Mouse (Mus musculus): Measurements from ENCODE around the gene Napsa.

The Napsa gene

DNA sequence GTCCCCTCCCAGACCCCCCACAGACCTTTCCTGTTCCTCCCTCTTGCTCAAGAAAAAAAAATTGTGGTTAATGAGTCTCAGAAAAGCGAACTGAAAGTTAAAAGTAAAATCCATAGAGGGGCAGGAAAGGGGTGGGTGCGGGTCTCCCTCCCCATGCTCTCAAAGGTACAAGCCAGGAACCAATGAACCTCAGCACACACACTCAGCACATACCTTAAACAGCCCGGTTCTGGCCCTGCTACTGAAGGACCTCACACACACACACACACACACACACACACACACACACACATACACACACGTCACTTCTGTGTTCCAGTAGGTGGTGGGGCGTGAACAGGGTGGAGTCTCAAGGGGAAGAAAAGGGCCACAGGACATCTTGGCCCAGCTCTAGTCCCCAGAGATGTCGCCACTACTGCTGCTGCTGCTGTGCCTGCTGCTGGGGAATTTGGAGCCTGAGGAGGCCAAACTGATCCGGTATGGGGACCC lies at the start of gene Napsa:
Napsa (plus strand) TSS at position 168 of the 489 bp plus-strand sequence.
- DNase-seq (ENCODE audit: low spot score in 2 of 2), result peak; percentile 74 to 85

DNA sequence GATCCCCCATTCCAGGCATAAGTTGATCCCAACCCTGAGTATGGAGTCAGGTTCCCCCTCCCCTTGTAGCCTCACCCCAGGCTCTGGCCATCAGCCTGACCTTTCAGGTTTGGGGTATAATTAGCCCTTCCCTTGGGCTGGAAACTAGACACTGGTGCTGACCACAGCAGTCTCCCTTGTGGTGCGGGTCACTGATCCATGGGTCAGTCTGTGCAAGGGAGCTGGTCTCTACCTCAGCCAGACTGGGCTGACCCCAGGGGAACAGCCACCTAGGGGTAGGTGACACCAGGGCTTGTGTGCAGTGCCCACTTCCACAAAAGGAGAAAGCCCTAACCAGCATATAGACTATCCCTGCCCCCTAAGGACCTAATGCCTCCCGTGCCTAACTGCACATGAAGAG lies 49.1 kb upstream of the Napsa start:
- no peak for DNase-seq (ENCODE audit: low spot score in 2 of 2)

DNA sequence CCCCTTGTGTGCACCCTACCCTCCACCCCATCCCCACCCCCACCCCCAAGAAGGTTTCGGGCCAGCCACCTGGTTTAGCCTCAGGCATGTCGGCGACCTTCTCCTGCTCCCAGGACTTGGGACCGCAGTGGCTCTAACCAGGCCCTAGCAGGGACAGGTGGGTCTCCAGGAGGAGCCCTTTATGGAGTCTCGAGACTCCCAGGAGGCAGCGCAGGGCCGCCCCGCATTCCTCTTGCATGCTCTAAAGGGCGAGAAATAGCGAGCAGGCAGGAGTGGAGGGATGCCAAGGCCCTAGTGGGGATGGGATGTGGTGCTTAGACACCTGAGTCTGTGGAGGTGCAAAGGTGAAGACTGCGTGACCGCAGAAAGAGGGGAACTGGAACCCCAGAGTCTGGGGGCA lies 47.7 kb upstream of the Napsa start, which contains the start of gene Mybpc2:
Mybpc2 (minus strand) TSS at position 155 of the 400 bp plus-strand sequence.
- no peak for DNase-seq (ENCODE audit: low spot score in 2 of 2)

GRCm38 (mm10) chr7:44525126-44525832 lies 46.9 kb upstream of the Napsa start:
- no peak for DNase-seq (ENCODE audit: low spot score in 2 of 2)

GRCm38 (mm10) chr7:44526414-44527154 lies 45.6 kb upstream of the Napsa start:
- no peak for DNase-seq (ENCODE audit: low spot score in 2 of 2)

DNA sequence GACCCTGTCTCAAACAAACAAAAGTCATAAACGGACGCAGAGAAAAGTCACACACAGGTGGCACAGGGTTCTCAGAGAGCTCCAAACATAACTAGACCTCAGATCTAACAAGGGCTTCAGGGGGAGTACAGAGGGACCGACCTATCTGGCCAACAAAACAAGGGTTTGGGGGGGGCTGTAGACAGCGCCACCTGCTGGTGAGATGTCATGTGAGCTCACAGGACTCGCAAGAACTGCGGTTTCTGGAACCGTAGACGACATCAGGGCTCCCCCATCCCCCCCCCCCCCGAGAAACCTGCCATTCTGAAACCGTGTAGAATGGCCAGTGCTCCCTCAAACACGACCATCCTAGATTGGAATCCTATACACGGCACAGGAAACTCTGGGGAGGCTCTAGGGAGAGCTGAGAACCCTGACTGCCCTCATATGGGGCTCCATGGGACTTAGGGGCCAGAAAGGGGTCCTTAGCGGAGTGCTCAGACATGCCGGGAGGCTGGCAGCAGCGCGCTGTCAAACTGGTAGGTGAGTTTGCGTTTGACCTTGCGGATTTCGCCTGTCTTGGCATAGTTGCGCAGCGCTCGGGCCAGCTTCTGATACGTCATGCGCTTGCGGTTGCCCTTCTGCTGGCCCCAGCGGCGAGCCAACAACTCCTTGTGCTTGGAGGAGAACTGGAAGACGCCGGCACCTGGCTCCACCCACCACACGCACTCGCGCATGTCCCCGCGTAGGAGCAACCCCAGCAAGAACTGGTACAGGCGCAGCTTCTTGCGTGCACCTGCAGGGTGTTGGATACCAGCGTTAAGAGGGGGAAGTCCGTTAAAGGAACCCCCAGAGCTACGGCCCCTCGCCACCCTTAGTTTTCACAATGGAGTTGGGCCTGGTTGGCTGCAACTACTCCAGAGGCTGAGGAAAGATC lies 44.4 kb upstream of the Napsa start:
- DNase-seq (ENCODE audit: low spot score in 2 of 2), result peak; percentile 74 to 88

DNA sequence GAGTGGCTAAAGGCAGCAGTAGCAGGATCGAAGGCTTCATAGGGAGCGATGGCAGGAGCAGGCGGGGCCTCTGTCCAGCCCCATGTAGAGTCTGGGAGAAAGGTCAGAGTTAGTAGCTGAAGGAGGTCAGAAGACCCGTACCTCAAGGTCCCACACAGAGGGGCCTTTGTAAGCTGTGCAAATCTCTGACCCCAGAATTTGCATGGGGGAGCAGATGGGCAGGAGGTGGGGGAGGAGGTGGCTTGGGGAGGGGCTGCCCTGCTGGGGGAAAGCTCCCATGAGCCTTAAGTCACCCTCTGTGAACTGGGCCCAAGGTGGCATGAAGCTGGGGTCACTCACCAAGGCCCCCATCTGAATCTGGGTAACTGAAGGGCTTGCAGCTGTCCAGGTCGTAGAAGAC lies 42.7 kb upstream of the Napsa start:
- no peak for DNase-seq (ENCODE audit: low spot score in 2 of 2)

- no peak for DNase-seq (ENCODE audit: low spot score in 2 of 2)
These were observed 41.7 kb upstream of the Napsa start for GRCm38 (mm10) chr7:44530507-44530906.

DNA sequence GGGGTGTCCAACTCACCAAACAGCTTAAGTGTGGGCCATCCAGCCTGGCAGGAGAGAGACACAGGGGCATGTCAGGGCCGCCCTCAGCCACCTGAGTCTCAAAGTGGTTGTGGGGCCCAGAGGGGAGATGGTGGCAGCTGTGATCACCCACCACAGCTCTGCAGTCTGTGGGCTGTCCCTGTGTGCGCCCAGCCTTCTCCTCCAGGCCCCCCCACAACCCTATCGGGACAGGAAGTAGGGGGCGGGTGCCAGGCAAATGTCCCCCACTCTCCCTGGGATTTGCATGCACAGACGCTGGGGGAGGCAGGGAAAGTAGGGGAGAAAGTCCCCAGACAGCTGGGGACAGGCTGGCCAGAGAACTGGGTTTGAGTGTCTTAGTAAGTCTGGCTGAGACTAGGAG lies 41.0 kb upstream of the Napsa start:
- DNase-seq (ENCODE audit: low spot score in 2 of 2), result no peak

DNA sequence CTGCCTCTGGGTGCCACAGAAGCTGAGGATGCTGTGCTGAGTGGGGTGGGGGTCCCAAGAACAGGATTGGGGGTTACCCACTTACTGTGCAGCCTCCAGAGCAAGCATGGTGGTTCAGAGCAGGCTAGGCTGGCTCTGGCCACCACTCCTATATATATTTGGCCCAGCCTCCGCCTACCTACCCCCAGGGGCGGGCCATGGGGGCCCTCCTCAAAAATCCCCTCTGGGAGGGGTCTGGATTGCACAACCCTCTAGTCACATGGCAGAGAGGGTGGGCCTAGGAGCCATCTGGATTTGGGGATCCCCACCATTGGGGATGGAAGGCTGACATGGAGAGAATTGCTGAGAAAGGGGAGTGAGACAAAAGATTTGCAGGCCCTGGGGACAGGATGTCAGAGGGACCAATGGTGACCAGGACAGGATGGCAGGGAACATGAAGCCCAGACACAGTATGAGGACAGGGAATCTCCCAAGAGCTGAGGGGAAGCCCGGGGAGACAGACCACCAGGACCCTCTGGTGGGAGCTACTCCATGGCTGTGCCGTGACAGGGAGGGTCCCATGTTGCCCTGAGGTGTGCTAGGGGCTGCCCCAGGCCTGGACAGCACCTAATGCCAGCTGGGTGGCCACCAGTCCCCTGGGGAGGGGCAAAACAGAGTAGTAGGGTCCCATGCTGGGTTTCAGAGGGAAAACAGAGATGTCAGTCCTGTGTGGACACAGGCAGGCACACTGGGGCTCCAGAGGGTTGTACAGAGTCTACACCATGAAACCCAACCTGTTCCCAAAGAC lies 40.0 kb upstream of the Napsa start, which contains the start of gene Spib:
Spib (minus strand) TSS at position 126 of the 787 bp plus-strand sequence.
- no peak for DNase-seq (ENCODE audit: low spot score in 2 of 2)

DNA sequence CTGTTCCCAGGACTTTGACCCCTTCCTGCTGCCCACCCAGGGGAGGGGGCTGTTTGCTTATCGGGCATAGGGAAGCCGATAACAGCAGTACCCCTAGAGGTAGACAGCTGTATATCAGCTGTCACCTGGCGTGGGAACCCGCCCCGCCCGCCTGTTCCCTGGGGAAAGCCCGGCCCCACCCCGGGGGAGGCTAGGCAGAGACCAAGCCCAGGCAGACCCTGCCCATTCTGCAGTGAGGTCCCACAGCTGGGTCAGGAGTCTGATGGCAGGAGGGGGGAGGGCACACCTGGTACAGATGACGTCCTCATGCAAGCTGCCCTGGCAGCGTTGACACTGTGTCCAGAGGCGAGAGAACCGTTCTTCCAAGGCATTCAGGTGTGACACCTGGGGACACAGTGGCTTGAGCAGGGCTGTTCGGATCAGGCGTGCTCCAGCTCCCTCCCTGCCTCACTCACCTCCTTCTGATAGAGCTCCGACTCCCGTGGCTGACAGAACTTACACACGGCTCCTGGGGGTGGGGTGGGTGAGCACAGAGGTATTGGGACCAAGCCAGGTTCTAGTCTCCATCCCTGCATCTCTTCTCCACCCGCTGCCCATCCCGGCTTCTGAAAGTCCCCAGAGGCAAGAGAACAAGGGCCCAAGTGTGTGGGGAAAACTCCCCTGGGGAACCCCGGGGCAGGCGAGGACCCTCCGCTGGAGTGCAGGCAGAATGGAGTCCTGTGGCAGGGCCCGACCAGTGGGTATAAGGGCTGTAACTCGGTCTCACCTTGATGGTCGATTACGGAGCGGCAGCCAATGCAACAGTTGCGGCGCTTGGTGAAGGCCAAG lies 39.0 kb upstream of the Napsa start:
- no peak for DNase-seq (ENCODE audit: low spot score in 2 of 2)

DNA sequence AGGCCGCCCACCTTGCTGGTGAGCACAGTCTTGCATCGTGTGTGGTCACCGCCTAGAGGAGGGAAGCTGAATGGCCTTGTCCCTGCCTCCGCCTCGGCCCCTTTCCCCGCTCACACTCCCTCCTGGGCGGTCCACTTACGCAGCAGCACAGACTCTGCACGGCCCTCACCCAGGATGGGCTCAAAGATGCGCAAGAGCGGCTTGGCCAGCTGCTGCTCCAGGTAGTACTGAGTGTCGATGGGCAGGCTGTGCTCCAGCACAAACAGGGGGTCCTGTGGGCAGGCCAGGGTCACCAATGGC lies 38.5 kb upstream of the Napsa start:
- DNase-seq (ENCODE audit: low spot score in 2 of 2), result no peak

DNA sequence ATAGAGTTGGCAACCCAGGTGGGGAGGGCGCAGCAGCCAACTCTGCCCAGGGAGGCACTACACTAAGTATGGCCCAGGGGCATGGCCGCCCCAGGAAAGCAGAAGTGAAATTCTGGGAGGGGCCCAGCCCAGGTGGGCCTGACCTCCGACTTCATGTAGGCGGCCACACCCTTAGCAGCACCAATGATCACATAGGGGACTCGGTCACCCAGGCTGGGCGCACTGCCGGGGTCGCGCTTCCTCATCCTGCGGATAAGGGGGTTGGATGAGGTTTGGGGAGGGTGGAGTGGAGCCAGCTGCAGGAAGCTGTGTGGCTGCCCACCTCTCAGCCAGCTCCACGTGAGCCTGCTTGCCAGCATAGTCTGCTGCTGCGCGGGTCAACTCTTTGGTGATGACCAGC lies 37.9 kb upstream of the Napsa start:
- DNase-seq (ENCODE audit: low spot score in 2 of 2), result peak in 1 of 2 experiments; percentile 86

DNA sequence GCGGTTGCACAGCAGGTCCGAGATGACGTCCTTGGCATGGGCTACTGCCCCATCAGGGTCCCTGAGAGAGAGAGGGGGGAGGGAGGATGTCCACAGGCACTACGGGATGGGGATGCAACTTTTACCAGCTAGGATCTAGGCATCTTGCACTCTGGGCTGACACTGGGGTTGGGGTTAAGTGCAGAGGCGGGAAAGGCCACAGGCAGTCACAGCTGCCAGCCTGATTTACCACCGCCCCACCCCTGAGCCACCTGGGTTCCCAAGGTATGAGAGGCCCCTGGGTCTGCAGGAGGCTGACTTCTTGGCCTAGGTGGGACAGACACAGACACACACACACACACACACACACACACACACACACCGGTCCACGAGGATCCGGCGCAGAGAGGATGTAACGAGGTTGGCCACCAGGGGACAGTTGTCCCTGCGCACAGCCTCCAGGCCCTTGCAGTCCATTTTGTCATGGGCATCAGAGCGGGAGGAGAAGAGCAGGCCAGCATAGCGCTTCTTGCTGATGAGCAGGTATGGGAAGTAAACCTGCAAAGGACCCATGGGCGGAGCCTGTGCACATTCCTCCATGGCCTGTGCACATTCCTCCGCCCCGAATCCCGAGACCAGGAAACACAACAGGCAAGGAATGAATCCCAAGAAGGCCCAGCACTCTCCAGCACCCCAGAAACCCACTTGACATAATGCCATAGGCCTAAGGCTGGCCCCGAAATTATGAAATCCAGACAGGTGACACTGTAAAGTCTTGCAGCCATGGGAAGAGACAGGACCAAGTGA lies 37.3 kb upstream of the Napsa start:
- no peak for DNase-seq (ENCODE audit: low spot score in 2 of 2)

DNA sequence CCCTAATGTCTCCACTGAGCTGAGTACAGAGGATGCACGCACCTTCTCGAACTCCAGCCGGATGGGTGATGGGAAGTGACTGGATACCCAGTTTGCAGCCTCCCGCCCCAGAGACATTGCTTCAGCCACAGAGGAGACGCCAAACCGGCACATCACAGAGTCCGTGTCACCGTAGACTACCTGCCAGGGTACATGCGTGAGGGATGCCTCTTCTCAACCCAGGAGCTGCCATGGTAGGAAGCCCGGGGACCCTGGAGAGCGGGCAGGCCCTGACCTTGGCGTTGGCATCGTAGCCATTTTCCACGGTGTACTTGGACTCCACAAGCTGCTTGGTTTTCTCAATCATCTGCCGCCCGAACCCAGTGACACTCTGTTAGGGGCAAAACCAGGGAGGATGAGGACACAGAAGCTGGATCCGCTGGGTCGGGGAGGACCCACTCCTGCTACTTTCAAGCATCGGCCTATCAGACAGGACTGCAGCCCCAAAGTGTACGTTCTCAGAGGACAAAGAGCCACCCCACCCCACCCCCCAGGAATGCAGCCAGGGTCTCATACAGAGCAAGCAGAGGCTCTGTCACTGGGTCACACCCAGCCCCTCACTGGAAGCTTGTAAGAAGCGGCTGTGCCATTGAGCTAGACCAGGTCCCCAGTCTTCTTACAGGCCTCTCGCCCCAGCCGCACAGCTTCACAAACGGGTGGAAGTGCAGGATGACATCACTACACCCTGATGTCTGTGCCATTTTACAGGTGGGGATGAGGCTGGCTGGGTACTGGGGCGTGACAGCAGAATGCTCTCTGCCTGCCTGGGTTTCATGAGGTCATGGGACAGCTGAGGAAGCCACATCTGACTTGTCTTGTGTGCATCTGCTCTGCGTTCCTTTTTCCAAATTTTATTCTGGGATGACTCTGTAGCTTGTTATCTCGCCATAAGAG lies 36.3 kb upstream of the Napsa start:
- peak in 1 of 2 experiments; percentile 56 for DNase-seq (ENCODE audit: low spot score in 2 of 2)

DNA sequence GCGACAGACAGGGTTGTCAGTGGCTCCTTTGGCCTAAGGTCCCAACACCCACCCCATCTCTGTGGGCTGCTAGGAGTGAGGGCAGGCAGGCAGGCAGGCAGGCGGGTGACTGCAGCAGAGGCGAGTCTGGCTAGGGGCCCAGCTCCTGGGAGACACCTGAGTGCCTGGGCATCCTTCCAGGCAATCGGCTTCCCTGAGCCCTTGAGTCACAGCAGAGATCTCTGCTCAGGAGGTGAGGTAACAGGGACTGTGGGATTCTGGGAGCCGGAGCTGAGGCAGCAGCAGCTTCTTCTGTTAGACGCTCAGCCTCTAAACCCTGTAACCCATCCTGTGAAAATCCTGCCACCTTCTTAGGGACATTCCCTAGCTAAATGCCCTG lies 35.6 kb upstream of the Napsa start:
- no peak for DNase-seq (ENCODE audit: low spot score in 2 of 2)

GRCm38 (mm10) chr7:44537009-44537408 lies 35.2 kb upstream of the Napsa start:
- DNase-seq (ENCODE audit: low spot score in 2 of 2), result no peak

GRCm38 (mm10) chr7:44537496-44537895 lies 34.7 kb upstream of the Napsa start:
- no peak for DNase-seq (ENCODE audit: low spot score in 2 of 2)

All from natural killer cell, adult 2 months (primary cell).